Mouse (Mus musculus) limb, embryonic 14.5 days (tissue): ENCODE data around the gene Olfr1368. TPM values are rescaled to one million over a fixed set of nuclear protein-coding genes. Genes with fewer than 3 reads are reported as not detected.
"Not testable (repeated sequence)": the region's sequence is repeated elsewhere in the genome, so short reads cannot be mapped to it uniquely, and the experiment has no call there.

Experiments
- ATAC-seq: fragments of 200-750 bp; cut with Nextera tagmentation; 2 replicates; pipeline ENCODE4 v1.8.0; 2017; ENCODE audit warnings: low read depth, moderate number of reproducible peaks, moderate TSS enrichment; ENCODE audit not compliant: low FRiP score
- DNase-seq: peaks from one replicate; pipeline ENCODE4 v3.0.0-alpha.2; 2015; ENCODE audit warnings: low spot score
- H3K27ac ChIP-seq: fragments of 300-500 bp; sonication (generic); replicated peaks from 2 replicates; pipeline ENCODE4 v1.5.1; 2014; ENCODE audit warnings: low read depth, mild to moderate bottlenecking, low read length, moderate library complexity, mixed read lengths
- H3K27me3 ChIP-seq: fragments of 300-500 bp; sonication (generic); 2 replicates; pipeline ENCODE4 v1.6.1; 2014; ENCODE audit warnings: low read length, mixed read lengths; ENCODE audit not compliant: control insufficient read depth, insufficient read depth
- H3K36me3 ChIP-seq: fragments of 300-500 bp; sonication (generic); 2 replicates; pipeline ENCODE4 v1.6.1; 2014; ENCODE audit warnings: mild to moderate bottlenecking, low read length, moderate library complexity, mixed read lengths; ENCODE audit not compliant: control insufficient read depth, insufficient read depth
- H3K4me1 ChIP-seq: fragments of 300-500 bp; sonication (generic); 2 replicates; pipeline ENCODE4 v1.6.1; 2014; ENCODE audit warnings: antibody characterized with exemption, low read length, mixed read lengths; ENCODE audit not compliant: control insufficient read depth, insufficient read depth
- H3K4me2 ChIP-seq: fragments of 300-500 bp; sonication (generic); replicated peaks from 2 replicates; pipeline ENCODE4 v1.6.1; 2014; ENCODE audit warnings: low read depth, mild to moderate bottlenecking, low read length, moderate library complexity; ENCODE audit not compliant: severe bottlenecking
- H3K4me3 ChIP-seq: fragments of 300-500 bp; sonication (generic); replicated peaks from 2 replicates; pipeline ENCODE4 v1.5.1; 2014; ENCODE audit warnings: low read length
- H3K9ac ChIP-seq: fragments of 300-500 bp; sonication (generic); 2 replicates; pipeline ENCODE4 v1.6.1; 2014; ENCODE audit warnings: mild to moderate bottlenecking, low read depth, low read length, moderate library complexity; ENCODE audit not compliant: severe bottlenecking
- H3K9me3 ChIP-seq: fragments of 300-500 bp; sonication (generic); 2 replicates; pipeline ENCODE4 v1.6.1; 2016; ENCODE audit warnings: low read length; ENCODE audit not compliant: control insufficient read depth
- POLR2A ChIP-seq: fragments of 200-500 bp; IDR thresholded peaks from 2 replicates; pipeline ENCODE4 v1.8.0; 2012; ENCODE audit warnings: inconsistent platforms, mild to moderate bottlenecking, moderate library complexity, borderline replicate concordance; ENCODE audit not compliant: insufficient read depth, insufficient read length; ENCODE audit errors: extremely low read depth
- WGBS: fragments of 180-500 bp; shearing (Covaris S2); extraction: QIAGEN DNeasy Blood & Tissue Kit; methylation state at CpG from one replicate; pipeline ENCODE4 v1.1.7; 2014; 5-methylcytosine and 5-hydroxymethylcytosine counted together
- polyA plus RNA-seq, 2 experiments: library from polyadenylated mRNA; depleted of rRNA in 1 of 2; stranded (reverse) in 1 of 2; unstranded in 1 of 2; fragments of >200 nt; fragmentation: Nextera tagmentation in 1 of 2; extraction: Ambion mirVana in 1 of 2; gene quantifications; 2 replicates each; pipeline versions ENCODE4 v1.2.1 to v1.2.3; 2012 to 2014

The Olfr1368 gene
- polyA plus RNA-seq, 2 experiments = not detected

- Histone ChIP-seq H3K27me3 (no peaks in the 10 kb centered on the region), H3K27ac (no peak overlapping the region), H3K9ac (no peak overlapping the region), H3K9me3 (no peaks in the 10 kb centered on the region), H3K4me2 (no peak overlapping the region), H3K4me3 (no peak overlapping the region), H3K4me1 (no peaks in the 10 kb centered on the region), H3K36me3 (no peaks in the 10 kb centered on the region)
- TF ChIP-seq POLR2A = no peak
- no peak for ATAC-seq
- no peak for DNase-seq
- 87% methylated on average over 4 of the region's 4 CpGs for WGBS
Measured at GRCm38 (mm10) chr13:21114121-21114520, 31.5 kb downstream of the Olfr1368 start.

GRCm38 (mm10) chr13:21111183-21111582, 34.5 kb downstream of the Olfr1368 start, which contains the start of gene Olfr1369-ps1:
Gene Olfr1369-ps1 (plus strand): TSS chr13:21111483.
- not testable (repeated sequence) for H3K4me2 ChIP-seq, H3K4me1 ChIP-seq, H3K36me3 ChIP-seq, H3K9me3 ChIP-seq, H3K27me3 ChIP-seq, H3K27ac ChIP-seq, H3K4me3 ChIP-seq, ATAC-seq, H3K9ac ChIP-seq, DNase-seq
- 79% methylated on average over 3 of the region's 3 CpGs for whole genome bisulfite sequencing

GRCm38 (mm10) chr13:21110441-21110840, 35.2 kb downstream of the Olfr1368 start:
- Histone ChIP-seq H3K27ac (no peak overlapping the region), H3K36me3 (no peaks in the 10 kb centered on the region), H3K9ac (no peak overlapping the region), H3K4me2 (no peak overlapping the region), H3K27me3 (no peaks in the 10 kb centered on the region), H3K4me3 (no peak overlapping the region), H3K9me3 (no peaks in the 10 kb centered on the region), H3K4me1 (no peaks in the 10 kb centered on the region)
- 92% methylated on average over 6 of the region's 6 CpGs for WGBS
- no peak for ATAC-seq
- no peak for DNase-seq
- no peak for TF ChIP-seq POLR2A

GRCm38 (mm10) chr13:21109759-21110158, 35.9 kb downstream of the Olfr1368 start:
- 92% methylated on average over 3 of the region's 3 CpGs for WGBS
- Histone ChIP-seq H3K4me1 (no peaks in the 10 kb centered on the region), H3K27me3 (no peaks in the 10 kb centered on the region), H3K4me3 (no peak overlapping the region), H3K36me3 (no peaks in the 10 kb centered on the region), H3K9ac (no peak overlapping the region), H3K4me2 (no peak overlapping the region), H3K9me3 (no peaks in the 10 kb centered on the region), H3K27ac (no peak overlapping the region)
- ATAC-seq = no peak
- DNase-seq = no peak
- TF ChIP-seq POLR2A = no peak

Other genes with a start within 250 kb of the Olfr1368 start
- not detected in 2 replicates for gene Olfr1370, start 70.9 kb downstream of the Olfr1368 start, polyA plus RNA-seq (2012; rRNA removed)
- not detected in 2 replicates for gene Olfr1370, start 70.9 kb downstream of the Olfr1368 start, polyA plus RNA-seq (2014; fragmentation: Nextera tagmentation; extraction: Ambion mirVana)
- gene Olfr1369-ps1, start 34.4 kb downstream of the Olfr1368 start, polyA plus RNA-seq (2012; rRNA removed) = not detected in 2 replicates
- not detected in 2 replicates for gene Olfr1369-ps1, start 34.4 kb downstream of the Olfr1368 start, polyA plus RNA-seq (2014; fragmentation: Nextera tagmentation; extraction: Ambion mirVana)
- not detected in 2 replicates for gene Olfr263, start 16.2 kb downstream of the Olfr1368 start, polyA plus RNA-seq (2012; rRNA removed)
- gene Olfr263, start 16.2 kb downstream of the Olfr1368 start, polyA plus RNA-seq (2014; fragmentation: Nextera tagmentation; extraction: Ambion mirVana) = not detected in 2 replicates
- gene Trim27, start 33.6 kb upstream of the Olfr1368 start, polyA plus RNA-seq (2012; rRNA removed) = 101 and 110 TPM in 2 replicates
- 123 and 137 TPM in 2 replicates for gene Trim27, start 33.6 kb upstream of the Olfr1368 start, polyA plus RNA-seq (2014; fragmentation: Nextera tagmentation; extraction: Ambion mirVana)
- 0.05 and 0.29 TPM in 2 replicates for gene Gpx5, start 146.9 kb upstream of the Olfr1368 start, polyA plus RNA-seq (2012; rRNA removed)
- gene Gpx5, start 146.9 kb upstream of the Olfr1368 start, polyA plus RNA-seq (2014; fragmentation: Nextera tagmentation; extraction: Ambion mirVana) = not detected in 2 replicates
- gene Gpx6, start 166.3 kb upstream of the Olfr1368 start, polyA plus RNA-seq (2012; rRNA removed) = 0.19 and 0.27 TPM in 2 replicates
- 0.35 and 0.63 TPM in 2 replicates for gene Gpx6, start 166.3 kb upstream of the Olfr1368 start, polyA plus RNA-seq (2014; fragmentation: Nextera tagmentation; extraction: Ambion mirVana)
- not detected in 2 replicates for gene Olfr1367, start 201.0 kb upstream of the Olfr1368 start, polyA plus RNA-seq (2012; rRNA removed)
- not detected in 2 replicates for gene Olfr1367, start 201.0 kb upstream of the Olfr1368 start, polyA plus RNA-seq (2014; fragmentation: Nextera tagmentation; extraction: Ambion mirVana)
- 7.0 and 9.7 TPM in 2 replicates for gene Zscan12, start 217.0 kb upstream of the Olfr1368 start, polyA plus RNA-seq (2012; rRNA removed)
- gene Zscan12, start 217.0 kb upstream of the Olfr1368 start, polyA plus RNA-seq (2014; fragmentation: Nextera tagmentation; extraction: Ambion mirVana) = 11.2 and 11.4 TPM in 2 replicates